Mouse (Mus musculus) cortical plate, adult 2 months (tissue): Measurements from ENCODE around the gene Trip11.

Source experiments
- CTCF ChIP-seq: fragments of 200-500 bp; IDR thresholded peaks from 2 replicates; pipeline ENCODE4 v1.5.1; 2011; ENCODE audit warnings: mild to moderate bottlenecking, control low read depth, low read length; ENCODE audit not compliant: insufficient read depth; ENCODE audit errors: extremely low read depth
- POLR2A ChIP-seq: fragments of 200-500 bp; IDR thresholded peaks from 2 replicates; pipeline ENCODE4 v1.6.1; 2011; ENCODE audit warnings: mild to moderate bottlenecking, low read length, control low read depth; ENCODE audit not compliant: insufficient read depth; ENCODE audit errors: extremely low read depth

DNA sequence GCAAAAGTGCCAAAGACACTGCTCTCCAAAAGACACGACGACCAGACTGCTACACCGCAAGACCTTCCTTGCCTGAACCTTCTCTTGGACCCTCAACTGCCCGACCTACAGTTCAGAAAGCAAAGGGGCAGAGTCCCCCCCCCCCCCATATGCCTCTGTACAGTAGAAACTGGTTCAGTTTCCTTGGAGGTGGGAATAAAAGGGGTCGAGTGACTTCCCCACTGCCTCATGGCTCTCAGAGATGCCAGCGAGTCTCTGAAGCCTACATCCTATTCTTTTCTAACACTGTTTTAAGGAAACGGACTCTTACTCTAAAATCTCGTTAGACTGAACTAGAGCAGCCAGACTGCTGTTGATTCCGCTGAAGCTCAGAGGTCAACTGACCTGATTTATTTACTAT is 93.5 kb downstream of the Trip11 start:
- TF ChIP-seq POLR2A (no peak), CTCF (no peak)
